Mouse (Mus musculus): ENCODE data around the gene Fam69a.

- no peak for TF ChIP-seq GATA1 (IDR thresholded peaks at IDR 0.05; ENCODE audit: borderline replicate concordance, low read length)
- no peak for TF ChIP-seq FLI1 (IDR thresholded peaks at IDR 0.05; ENCODE audit: low read length)
These were observed 47.3 kb upstream of the Fam69a start for GRCm38 (mm10) chr5:108034194-108034593.
